Mouse (Mus musculus): Measurements from ENCODE around the gene 2900026A02Rik.

The 2900026A02Rik gene

GRCm38 (mm10) chr5:113105481-113105880, 115.6 kb downstream of the 2900026A02Rik start:
- in situ Hi-C loops (cut with MboI, MseI), result loop anchor here (25.0 kb wide), 1 partner anchor 1918 kb away; no protein-coding TSS in a partner anchor

DNA sequence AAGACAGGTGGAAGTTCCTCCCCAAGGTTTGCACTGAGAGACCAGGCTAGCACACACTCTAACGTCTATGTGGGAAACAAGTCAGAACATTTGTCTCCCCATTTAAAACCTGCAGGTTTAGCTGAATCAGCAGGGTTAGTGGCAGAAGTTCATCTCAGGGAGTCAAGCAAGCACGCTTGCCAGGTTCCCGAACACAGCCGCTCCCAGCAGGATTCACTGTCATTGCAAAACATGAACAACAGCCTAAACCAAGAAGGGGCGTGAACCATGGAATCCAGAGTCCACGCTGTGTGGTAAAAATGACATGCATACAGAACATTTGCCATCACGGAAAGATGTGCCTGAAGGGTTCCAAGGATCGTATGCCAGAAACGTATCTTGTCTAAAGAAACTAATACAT, 116.0 kb downstream of the 2900026A02Rik start:
- in situ Hi-C loops (cut with MboI, MseI), result loop anchor here (25.0 kb wide), 1 partner anchor 1918 kb away; no protein-coding TSS in a partner anchor

- in situ Hi-C loops (cut with MboI, MseI), result loop anchor here (25.0 kb wide), 1 partner anchor 1915 kb away; no protein-coding TSS in a partner anchor
Observed at GRCm38 (mm10) chr5:113102455-113102854, 118.6 kb downstream of the 2900026A02Rik start.

DNA sequence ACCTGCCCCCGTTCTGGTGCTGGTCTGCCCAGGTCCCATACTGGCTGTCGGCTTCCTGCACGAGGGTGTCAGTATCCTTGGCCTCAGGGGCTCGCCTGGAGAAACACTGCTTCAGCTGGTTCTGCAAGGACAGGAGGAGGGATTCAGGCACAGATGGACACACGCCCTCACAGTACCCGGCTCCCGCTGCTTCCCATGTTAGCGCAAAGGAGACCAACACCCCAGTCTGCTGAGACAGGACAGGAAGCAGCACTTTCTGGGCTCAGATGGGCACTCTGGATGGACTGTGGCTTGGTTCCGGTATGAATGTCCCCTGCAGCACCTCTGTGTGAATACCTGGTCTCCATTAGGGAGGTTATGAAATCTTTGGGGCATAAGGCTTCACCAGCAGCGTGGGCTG, 119.6 kb downstream of the 2900026A02Rik start:
- in situ Hi-C loops (cut with MboI, MseI), result loop anchor here (25.0 kb wide), 1 partner anchor 1914 kb away; no protein-coding TSS in a partner anchor

DNA sequence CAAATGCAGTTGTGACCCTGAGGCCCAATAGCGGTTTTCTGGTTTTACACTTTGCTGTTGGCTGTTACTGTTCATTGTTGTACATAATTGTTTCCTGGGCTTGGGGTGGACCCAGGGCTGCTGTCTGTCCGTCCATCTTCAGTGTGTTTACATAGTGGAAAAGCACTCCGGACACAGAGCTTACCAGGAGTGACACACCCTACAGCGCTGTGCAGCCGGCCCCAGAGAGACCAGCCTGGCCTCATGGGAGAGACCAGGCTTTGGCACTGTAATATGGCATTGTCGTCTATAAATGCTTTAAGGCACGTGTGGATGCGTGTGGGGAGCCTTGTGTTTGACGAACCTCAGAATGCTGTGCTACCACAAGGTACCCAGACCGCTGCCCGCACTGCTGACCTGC, 120.6 kb downstream of the 2900026A02Rik start:
- in situ Hi-C loops (cut with MboI, MseI), result loop anchor here (25.0 kb wide), 1 partner anchor 1913 kb away; no protein-coding TSS in a partner anchor

- in situ Hi-C loops (cut with MboI, MseI), result loop anchor here (5.0 kb wide), 1 partner anchor 48 kb away; no protein-coding TSS in a partner anchor
Observed at GRCm38 (mm10) chr5:113099546-113099945, 121.5 kb downstream of the 2900026A02Rik start.

GRCm38 (mm10) chr5:113097551-113097950, 123.5 kb downstream of the 2900026A02Rik start:
- in situ Hi-C loops (cut with MboI, MseI), result loop anchor here (5.0 kb wide), 1 partner anchor 50 kb away; no protein-coding TSS in a partner anchor

DNA sequence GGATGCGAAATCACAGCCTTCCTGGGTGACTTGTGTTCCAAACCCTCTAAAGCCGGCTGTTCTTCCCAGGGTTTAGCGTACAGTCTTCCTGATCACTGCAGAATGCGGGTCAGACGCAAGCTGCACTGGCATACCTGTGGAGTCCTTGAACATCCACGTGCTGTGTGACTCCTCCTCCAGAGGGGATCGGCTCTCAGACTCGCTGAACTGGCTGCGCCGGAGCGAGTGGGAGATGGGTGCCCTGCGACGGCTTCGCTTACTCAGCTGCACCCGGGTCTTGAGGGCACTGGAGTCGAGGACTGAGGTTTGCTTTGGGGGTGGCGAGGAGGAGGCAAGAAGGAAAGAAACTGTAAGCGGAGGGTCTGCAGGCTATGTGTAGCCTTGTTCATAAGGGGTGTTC, 125.6 kb downstream of the 2900026A02Rik start:
- in situ Hi-C loops (cut with MboI, MseI), result loop anchor here (5.0 kb wide), 1 partner anchor 52 kb away; no protein-coding TSS in a partner anchor

DNA sequence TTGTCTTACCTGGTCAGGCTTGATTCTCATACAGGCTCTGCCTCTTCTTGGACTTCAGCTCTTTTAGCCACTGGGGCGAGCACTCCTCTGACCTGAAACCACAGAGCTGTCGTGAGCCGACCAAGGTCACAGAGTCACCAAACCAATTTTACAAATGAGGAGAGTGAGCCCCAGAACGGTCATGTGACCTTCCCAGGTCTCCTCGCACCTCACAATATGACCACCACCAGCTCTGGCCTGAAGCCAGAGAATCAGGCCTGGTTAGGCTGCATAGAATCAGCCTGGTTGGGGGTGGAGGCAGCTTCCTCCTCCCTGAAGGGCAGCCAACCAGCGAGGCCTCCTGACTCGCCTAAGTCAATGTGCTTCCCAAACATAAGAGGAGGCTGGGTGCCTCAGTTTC, 128.6 kb downstream of the 2900026A02Rik start:
- in situ Hi-C loops (cut with MboI, MseI), result no loop called here

DNA sequence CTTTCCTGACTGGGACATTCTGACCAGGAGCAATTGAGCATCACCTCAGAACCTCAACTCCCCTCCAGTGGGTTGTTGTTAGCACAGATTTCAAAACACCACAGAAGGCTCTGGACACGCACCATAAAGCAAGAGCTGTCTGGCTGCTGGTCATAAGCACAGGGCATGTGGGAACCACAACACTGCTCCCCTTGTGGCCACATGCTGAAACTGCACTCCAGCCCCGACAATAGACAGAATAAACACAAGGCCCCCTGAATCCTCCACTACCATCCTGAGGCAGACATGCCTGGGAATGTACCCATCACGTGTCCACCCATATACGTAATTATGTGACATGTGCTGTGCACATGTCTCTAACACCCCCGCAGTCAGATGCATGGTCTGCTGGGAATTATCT, 129.9 kb downstream of the 2900026A02Rik start:
- in situ Hi-C loops (cut with MboI, MseI), result no loop called here

DNA sequence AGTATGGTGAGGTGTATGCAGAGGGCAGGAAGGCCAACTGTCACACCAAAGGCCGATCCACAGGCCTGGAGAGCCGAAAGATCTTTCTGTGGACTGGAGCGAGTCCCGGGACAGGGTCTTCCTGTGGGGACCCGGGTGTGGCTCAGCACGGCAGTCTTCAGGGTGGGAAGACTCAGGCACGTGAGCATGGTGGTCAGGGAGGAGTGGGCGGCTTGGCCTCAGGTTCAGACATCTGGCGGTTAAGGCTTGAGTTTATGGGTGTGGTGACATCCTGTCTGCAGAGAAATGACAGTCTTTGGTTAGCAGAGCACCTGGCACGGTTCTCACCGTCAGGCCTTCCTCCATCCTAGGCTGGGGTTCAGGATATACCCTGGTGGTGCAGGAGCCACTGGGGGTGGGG, 130.3 kb downstream of the 2900026A02Rik start:
- in situ Hi-C loops (cut with MboI, MseI), result no loop called here

GRCm38 (mm10) chr5:113090077-113090690, 130.9 kb downstream of the 2900026A02Rik start:
- in situ Hi-C loops (cut with MboI, MseI), result no loop called here

DNA sequence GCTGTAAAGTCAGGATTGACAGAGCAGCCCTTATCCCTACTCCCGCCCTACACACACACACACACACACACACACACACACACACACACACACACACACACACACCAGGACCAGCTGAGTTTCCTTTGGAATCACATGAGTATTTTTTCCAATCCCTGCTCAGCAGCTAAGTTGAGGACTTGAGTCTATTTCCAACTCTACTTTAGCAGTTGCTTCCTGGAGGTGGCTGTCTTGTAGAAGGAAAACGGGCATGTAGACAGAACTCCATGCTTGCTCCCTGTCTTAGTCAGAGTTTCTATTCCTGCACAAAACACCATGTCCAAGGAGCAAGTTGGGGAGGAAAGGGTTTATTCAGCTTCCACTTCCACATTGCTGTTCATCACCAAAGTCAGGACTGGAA, 133.6 kb downstream of the 2900026A02Rik start:
- in situ Hi-C loops (cut with MboI, MseI), result no loop called here

- in situ Hi-C loops (cut with MboI, MseI), result no loop called here
Observed at GRCm38 (mm10) chr5:113086990-113087389, 134.0 kb downstream of the 2900026A02Rik start.

DNA sequence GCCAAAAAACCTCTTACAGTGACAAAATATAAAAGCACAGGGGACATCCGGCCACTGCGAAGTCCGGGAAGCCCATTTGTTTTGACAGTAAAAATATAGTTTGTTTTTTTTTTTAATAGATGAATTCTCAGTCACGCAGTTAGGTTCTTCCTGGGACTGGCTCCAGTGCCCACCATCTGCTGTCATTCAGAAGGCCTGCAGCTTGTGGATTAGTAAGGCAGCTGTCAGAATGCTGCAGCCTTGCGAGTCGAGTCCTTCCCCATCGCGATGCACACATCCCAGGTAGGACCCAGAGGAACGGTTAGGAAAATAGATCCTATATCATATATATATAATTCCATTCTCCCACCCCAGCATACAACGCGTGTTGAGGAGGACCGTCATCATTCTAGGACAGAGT, 134.6 kb downstream of the 2900026A02Rik start:
- in situ Hi-C loops (cut with MboI, MseI), result no loop called here

DNA sequence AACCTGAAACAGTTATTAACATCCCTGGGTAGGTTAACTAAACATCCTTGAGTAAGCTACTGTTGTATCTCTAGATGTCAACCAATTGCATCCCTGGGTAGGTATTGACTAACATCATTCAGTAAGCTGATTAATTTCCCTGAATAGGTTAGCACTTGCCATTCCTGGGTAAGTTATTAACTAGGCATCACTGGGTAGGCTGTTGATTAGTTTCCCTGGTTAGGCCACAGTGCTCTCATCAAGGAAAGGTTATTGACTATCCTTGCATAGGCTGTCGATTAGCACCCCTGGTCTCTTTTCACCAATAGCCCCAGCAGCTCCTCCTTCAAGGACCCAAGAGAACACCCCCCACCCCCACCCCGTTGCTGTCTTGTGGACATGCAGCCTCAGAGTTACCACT, 135.1 kb downstream of the 2900026A02Rik start:
- in situ Hi-C loops (cut with MboI, MseI), result no loop called here

DNA sequence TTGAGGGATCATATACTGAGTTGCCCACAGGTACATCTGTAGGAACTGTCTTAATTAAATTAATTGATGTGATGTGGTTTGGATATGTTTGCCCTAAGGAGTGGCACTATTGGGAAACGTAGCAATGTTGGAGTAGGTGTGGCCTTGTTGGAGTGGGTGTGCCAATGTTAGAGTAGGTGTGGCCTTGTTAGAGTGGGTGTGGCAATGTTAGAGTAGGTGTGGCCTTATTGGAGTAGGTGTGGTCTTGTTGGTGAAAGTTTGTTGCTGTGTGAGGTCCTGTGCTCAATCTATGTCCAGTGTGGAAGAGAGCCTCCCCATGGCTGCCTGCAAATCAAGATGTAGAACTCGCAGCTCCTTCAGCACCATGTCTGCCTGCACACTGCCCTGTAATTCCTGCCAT, 136.7 kb downstream of the 2900026A02Rik start:
- in situ Hi-C loops (cut with MboI, MseI), result no loop called here

DNA sequence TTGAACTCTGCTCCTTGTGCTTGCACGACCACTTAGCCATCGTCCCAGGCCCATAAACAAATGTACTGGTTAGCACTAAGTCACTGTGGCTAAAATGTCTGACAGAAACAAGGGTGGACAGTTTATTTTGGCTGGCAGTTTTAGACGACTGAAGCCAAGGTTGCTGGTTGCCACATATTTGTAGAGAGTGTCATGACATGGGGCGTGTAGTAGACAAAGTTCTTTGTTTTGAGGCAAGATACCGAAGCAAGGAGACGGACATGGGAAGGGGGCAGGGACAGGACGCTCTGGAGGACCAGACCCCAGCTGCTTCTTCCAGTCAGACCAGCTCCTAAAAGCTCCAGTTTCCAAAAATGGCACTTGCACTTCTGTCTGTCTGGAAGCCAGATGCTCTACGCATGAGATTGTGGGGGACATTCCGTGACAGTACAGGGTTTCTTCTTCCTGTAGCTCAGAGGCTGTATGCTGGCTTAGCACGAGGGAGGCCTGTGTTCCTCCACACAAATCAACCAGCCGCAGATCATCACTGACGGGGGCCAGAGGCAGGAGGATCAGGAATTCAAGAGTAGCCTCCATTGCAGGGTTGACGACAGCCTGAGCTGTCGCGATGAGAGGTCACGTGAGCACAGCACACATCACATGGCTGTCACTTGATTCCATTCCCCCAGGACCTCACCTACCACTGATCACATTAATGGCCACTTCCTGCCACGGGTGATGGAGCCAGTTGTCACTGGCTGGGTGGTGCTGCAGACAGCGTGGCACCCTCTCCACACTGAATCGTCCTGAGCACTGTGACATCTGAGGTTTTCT, 138.5 kb downstream of the 2900026A02Rik start:
- in situ Hi-C loops (cut with MboI, MseI), result no loop called here

DNA sequence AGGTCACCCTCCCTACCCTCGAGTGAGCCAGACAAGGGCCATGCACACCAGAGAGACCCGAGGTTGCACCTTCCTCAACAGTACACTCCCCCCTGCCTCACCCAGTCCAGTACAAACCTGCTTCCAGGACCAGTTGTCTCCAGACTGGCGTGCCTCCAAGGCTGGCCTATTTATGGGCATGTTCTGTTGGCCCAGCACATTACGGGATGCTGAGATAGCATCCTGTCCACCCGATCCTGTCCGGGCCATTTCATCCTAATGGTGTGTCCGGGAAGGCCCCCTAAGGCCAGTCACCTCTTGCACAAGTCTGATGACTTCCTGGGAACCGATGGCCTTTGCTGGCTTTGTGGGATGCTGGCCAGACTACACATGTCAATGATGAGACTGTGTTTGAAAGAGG, 139.6 kb downstream of the 2900026A02Rik start, which contains the start of gene Crybb3:
Crybb3 (minus strand) TSS at position 146 of the 400 bp plus-strand sequence.
- in situ Hi-C loops (cut with MboI, MseI), result no loop called here

DNA sequence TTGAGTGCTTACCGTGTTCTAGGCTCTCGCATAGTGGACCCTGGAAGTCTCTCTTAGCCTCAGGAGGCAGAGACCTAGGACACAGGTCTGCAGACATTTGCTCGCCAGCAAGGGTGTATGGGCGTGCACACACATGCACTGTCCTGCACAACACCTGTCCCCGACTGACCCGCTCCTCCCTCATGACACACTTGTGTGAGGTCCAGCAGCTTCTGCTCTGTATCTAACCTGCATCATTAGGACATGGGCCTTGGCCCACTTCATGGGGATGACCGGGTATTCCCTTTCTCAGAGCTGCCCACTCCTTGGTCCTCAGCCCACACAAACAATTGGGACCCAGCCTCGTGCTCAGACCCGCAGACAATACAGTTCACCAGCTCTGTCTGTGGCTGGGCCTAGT, 140.0 kb downstream of the 2900026A02Rik start:
- in situ Hi-C loops (cut with MboI, MseI), result no loop called here

- in situ Hi-C loops (cut with MboI, MseI), result no loop called here
Observed at GRCm38 (mm10) chr5:113079783-113080182, 141.3 kb downstream of the 2900026A02Rik start.

DNA sequence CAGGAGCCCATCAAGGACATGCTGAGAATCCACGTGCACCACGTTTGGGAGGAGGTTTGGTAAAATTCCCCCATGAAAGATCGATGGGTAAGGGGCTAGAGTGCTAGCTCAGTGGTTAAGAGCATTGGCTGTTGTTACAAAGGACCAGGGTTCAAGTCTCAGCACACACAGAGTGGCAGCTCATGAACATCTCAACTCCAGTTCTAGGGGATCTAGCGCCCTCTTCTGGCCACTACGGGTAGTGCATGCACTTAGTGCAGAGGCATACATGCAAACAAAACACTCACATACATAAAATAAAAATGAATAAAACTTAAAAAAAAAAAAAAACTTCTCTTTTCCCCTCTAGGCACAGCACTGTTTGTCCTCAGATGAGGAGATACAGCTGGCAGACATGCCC, 142.3 kb downstream of the 2900026A02Rik start:
- in situ Hi-C loops (cut with MboI, MseI), result no loop called here
